Mouse (Mus musculus) heart, postnatal 0 days (tissue): ENCODE data around the gene Gm45799.

ENCODE experiments used
- CTCF ChIP-seq: IDR thresholded peaks from 2 replicates; pipeline ENCODE4 v1.5.1; 2016; ENCODE audit warnings: antibody characterized with exemption, control low read depth, low read depth
- EP300 ChIP-seq: IDR thresholded peaks from 2 replicates; pipeline ENCODE4 v1.6.1; 2016; ENCODE audit warnings: antibody characterized with exemption, low read depth

DNA sequence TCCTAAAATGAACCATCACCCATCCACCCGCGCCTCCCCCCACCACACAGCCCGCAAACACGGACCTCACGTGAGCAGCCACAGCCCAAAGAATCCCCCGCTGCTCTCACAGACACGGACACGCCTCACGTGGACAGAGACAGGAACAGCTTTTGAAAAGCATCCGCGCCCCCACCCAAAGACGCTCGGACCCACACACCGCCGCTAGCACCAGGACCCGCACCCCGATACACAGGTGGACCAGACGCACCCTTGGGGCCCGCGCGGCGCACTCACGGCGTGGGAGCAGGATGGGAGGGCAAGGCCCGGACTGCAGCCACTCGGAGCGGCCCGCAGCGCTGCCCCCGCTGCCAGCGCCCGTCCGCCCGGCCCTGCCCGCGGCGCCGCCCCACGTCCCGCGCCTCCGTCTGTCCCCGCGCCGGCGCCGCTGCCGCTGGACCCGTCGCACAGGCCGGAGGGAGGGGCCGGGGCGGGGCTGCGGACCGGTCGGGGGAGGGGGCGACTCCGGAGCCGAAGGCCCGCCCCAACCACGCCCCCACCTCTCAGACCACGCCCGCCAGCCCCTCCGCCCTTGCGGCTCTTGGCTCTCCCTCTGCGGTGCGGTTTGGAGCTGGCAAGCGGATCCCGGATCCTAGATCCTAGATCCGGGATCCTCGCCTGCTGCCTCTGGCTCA is 7.1 kb upstream of the Gm45799 start, which contains the start of gene Trim3:
- TF ChIP-seq CTCF (no peak), EP300 (no peak)
